Comparison of ENCODE assay signal across 9 mouse cellular contexts in the genomic region with DNA sequence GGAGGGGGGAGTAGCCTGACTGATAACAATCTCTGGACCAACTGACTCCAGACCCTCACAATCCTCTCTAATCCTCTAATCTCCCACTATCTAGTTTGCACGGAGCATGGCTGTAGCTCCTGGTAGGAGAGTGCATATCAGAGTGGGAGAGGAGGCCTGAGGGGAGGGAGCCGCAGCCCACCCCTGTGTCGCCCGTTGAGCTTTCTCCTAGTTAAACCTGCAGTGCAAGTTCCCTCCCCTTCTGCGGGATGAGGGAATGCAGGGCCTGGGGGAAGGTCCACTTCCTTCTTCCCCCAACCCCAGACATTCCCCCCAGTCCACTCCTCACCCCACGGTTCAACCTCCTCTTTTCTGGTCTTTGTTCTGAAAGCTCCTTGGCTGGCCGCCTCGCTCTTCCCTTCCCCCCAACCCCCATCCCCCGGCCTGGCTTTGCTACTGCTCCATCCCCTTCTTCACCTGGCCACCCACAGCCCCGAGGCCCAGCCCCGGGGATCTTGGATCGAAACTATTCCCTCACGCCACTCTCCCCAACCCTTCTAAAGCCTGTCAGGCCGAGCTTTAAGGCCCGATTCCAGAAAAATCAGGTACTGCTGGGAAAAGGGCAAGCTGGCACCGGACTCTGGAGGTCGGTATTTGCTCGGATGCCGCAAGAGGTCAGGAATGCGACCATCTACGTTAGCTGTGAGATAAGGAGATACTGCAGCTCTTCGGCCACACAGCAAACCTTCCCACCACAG. TPM values are rescaled to one million over a fixed set of nuclear protein-coding genes. Genes with fewer than 3 reads are reported as not detected.
DNase-seq lines count a peak whose midpoint lies in the region; ATAC-seq and TF ChIP-seq lines count a peak whose summit lies in the region.
"Had no signal": no experiment of that assay in that cellular context is flagged by ENCODE, and none has a peak within 500 bp of the region (broad histone marks: within the 10 kb centered on the region; RNA-seq: fewer than 3 reads in every experiment).

No protein-coding gene starts in this region.

- ATAC-seq in heart, embryonic 11.5 days (replicated peaks; ENCODE audit: insufficient number of reproducible peaks, low FRiP score, low TSS enrichment), result peak; percentile 32; the same call in 1 of the 2 replicates
- 0 out of 2 replicates have a peak, but pooled peaks have one; percentile 31 for ATAC-seq in embryonic facial prominence, embryonic 11.5 days (replicated peaks; ENCODE audit: insufficient number of reproducible peaks, low FRiP score, low TSS enrichment, low read depth)
- peak; percentile 37 for ATAC-seq in intestine, embryonic 15.5 days
- ATAC-seq in midbrain, embryonic 14.5 days (ENCODE audit: low FRiP score, low TSS enrichment), result no peak

- peaks cover 16% of the 10 kb centered on the region for H3K4me1 ChIP-seq in heart, embryonic 11.5 days (ENCODE audit: control insufficient read depth, insufficient read depth, low read length)
- H3K4me1 ChIP-seq in embryonic facial prominence, embryonic 11.5 days (ENCODE audit: control insufficient read depth, insufficient read depth, low read length), result peaks cover 10% of the 10 kb centered on the region
- H3K4me1 ChIP-seq in intestine, embryonic 15.5 days (replicated peaks), result peaks cover 33% of the 10 kb centered on the region
- H3K4me1 ChIP-seq in midbrain, embryonic 14.5 days (ENCODE audit: control insufficient read depth, insufficient read depth, low read length), result peaks cover 9% of the 10 kb centered on the region; the same call in 1 of the 2 replicates

- H3K9me3 ChIP-seq in heart, embryonic 11.5 days (replicated peaks; ENCODE audit: control insufficient read depth, low read length), result no peaks in the 10 kb centered on the region
- no peaks in the 10 kb centered on the region for H3K9me3 ChIP-seq in embryonic facial prominence, embryonic 11.5 days (replicated peaks; ENCODE audit: control insufficient read depth, low read length)
- H3K9me3 ChIP-seq in intestine, embryonic 15.5 days, result no peaks in the 10 kb centered on the region
- H3K9me3 ChIP-seq in midbrain, embryonic 14.5 days (ENCODE audit: control insufficient read depth, low read length), result no peaks in the 10 kb centered on the region

- TF ChIP-seq CTCF in left cerebral cortex, adult 2 months (IDR thresholded peaks at IDR 0.05), result no peak

- peak overlapping the region; percentile 19 for H3K4me3 ChIP-seq in heart, embryonic 11.5 days (ENCODE audit: low read depth, low read length)
- peak overlapping the region; percentile 1; the same call in 1 of the 2 replicates for H3K4me3 ChIP-seq in embryonic facial prominence, embryonic 11.5 days (ENCODE audit: low read depth, low read length)
- H3K4me3 ChIP-seq in intestine, embryonic 15.5 days (replicated peaks), result peak overlapping the region; percentile 9; the same call in 1 of the 2 replicates
- no peak overlapping the region for H3K4me3 ChIP-seq in midbrain, embryonic 14.5 days (replicated peaks; ENCODE audit: low read depth, low read length)
- H3K4me3 ChIP-seq in left cerebral cortex, adult 2 months, result no peak overlapping the region
- H3K4me3 ChIP-seq: erythroblast, embryonic 14.5 days had no signal

- intact Hi-C loops in heart, postnatal 14 days (cut with DNase I), result no loop called here
- intact Hi-C loops in left cerebral cortex, adult 2 months (cut with DNase I), result no loop called here

- DNase-seq in heart, postnatal 14 days, result no peak
- DNase-seq in embryonic facial prominence, embryonic 11.5 days (ENCODE audit: low spot score), result peak; percentile 41
- DNase-seq in midbrain, embryonic 14.5 days, result no peak
- no peak for DNase-seq in adrenal gland, postnatal 4 days (ENCODE audit: low spot score in 2 of 2)
- DNase-seq in left cerebral cortex, adult 11 months (ENCODE audit: low spot score), result no peak
- DNase-seq in left cerebral cortex, adult 2 months (ENCODE audit: extremely low spot score in 1 of 2, low spot score in 2 of 2), result no peak

- H3K36me3 ChIP-seq in heart, embryonic 11.5 days (ENCODE audit: control insufficient read depth, insufficient read depth, low read length), result no peaks in the 10 kb centered on the region; the same call in 1 of the 2 replicates
- H3K36me3 ChIP-seq in embryonic facial prominence, embryonic 11.5 days (replicated peaks; ENCODE audit: control insufficient read depth, insufficient read depth, low read depth, low read length), result no peaks in the 10 kb centered on the region
- no peaks in the 10 kb centered on the region for H3K36me3 ChIP-seq in intestine, embryonic 15.5 days
- H3K36me3 ChIP-seq in midbrain, embryonic 14.5 days (ENCODE audit: control insufficient read depth, insufficient read depth, low read length), result no peaks in the 10 kb centered on the region

- H3K4me2 ChIP-seq in heart, embryonic 11.5 days, result peak overlapping the region; percentile 54
- peak overlapping the region; percentile 27 for H3K4me2 ChIP-seq in embryonic facial prominence, embryonic 11.5 days (ENCODE audit: low read depth, low read length)
- H3K4me2 ChIP-seq in intestine, embryonic 15.5 days (replicated peaks), result peak overlapping the region; percentile 49
- H3K4me2 ChIP-seq in midbrain, embryonic 14.5 days (ENCODE audit: low read length), result peak overlapping the region; percentile 12; the same call in 1 of the 2 replicates

- peaks cover 11% of the 10 kb centered on the region for H3K27me3 ChIP-seq in heart, embryonic 11.5 days (ENCODE audit: control insufficient read depth, insufficient read depth, low read length)
- peaks cover 14% of the 10 kb centered on the region; the same call in 1 of the 2 replicates for H3K27me3 ChIP-seq in embryonic facial prominence, embryonic 11.5 days (ENCODE audit: control insufficient read depth, insufficient read depth, low read length)
- no peaks in the 10 kb centered on the region for H3K27me3 ChIP-seq in intestine, embryonic 15.5 days (replicated peaks)
- peaks cover 27% of the 10 kb centered on the region; the same call in 1 of the 2 replicates for H3K27me3 ChIP-seq in midbrain, embryonic 14.5 days (ENCODE audit: control insufficient read depth, insufficient read depth, low read length)

- H3K9ac ChIP-seq in heart, embryonic 11.5 days (ENCODE audit: low read depth, low read length), result peak overlapping the region; percentile 66
- H3K9ac ChIP-seq in embryonic facial prominence, embryonic 11.5 days (replicated peaks; ENCODE audit: low read length), result peak overlapping the region; percentile 53
- H3K9ac ChIP-seq in intestine, embryonic 15.5 days, result peak overlapping the region; percentile 32; the same call in 1 of the 2 replicates
- H3K9ac ChIP-seq in midbrain, embryonic 14.5 days (replicated peaks; ENCODE audit: low read length), result no peak overlapping the region

- peak overlapping the region; percentile 64 for H3K27ac ChIP-seq in heart, embryonic 11.5 days (ENCODE audit: low read depth, low read length)
- peak overlapping the region; percentile 28; the same call in 1 of the 2 replicates for H3K27ac ChIP-seq in embryonic facial prominence, embryonic 11.5 days (replicated peaks; ENCODE audit: low read depth, low read length)
- H3K27ac ChIP-seq in intestine, embryonic 15.5 days, result peak overlapping the region; percentile 57
- no peak overlapping the region for H3K27ac ChIP-seq in midbrain, embryonic 14.5 days (replicated peaks; ENCODE audit: low read depth, low read length)
- H3K27ac ChIP-seq in left cerebral cortex, adult 2 months, result no peak overlapping the region

- WGBS in heart, embryonic 11.5 days (ENCODE audit: insufficient replicate concordance), result 5% methylated on average over 22 of the region's 22 CpGs
- WGBS in embryonic facial prominence, embryonic 11.5 days, result 4% methylated on average over 21 of the region's 22 CpGs
- 12% methylated on average over 22 of the region's 22 CpGs for WGBS in intestine, embryonic 15.5 days
- WGBS in midbrain, embryonic 14.5 days, result 5% methylated on average over 22 of the region's 22 CpGs

RNA-seq across cellular contexts. Expression of gene Krt18, which starts 2.7 kb away (rescaled TPM):
- polyA plus RNA-seq in heart, embryonic 11.5 days (2014; fragmentation: Nextera tagmentation; extraction: Ambion mirVana), result 39.3 and 41.9 TPM in 2 replicates
- total RNA-seq in heart, postnatal 14 days (2021), result 10 to 100 TPM in 1 of 2 experiments, 1 to 10 TPM in 1; 4.9 to 10.4 TPM
- polyA plus RNA-seq in embryonic facial prominence, embryonic 11.5 days (2014; fragmentation: Nextera tagmentation; extraction: Ambion mirVana), result 57.9 and 75.1 TPM in 2 replicates
- polyA plus RNA-seq in intestine, embryonic 15.5 days (2015; fragmentation: Nextera tagmentation; extraction: Ambion mirVana), result 263 and 305 TPM in 2 replicates
- polyA plus RNA-seq in midbrain, embryonic 14.5 days (2014; fragmentation: Nextera tagmentation; extraction: Ambion mirVana), result 0.35 and 1.3 TPM in 2 replicates
- 10 to 100 TPM; 17.3 to 22.9 TPM for total RNA-seq in adrenal gland, postnatal 4 days (2021)
- under 1 TPM; 0.33 to 0.38 TPM for total RNA-seq in left cerebral cortex, adult 2 months (2021)

RNA-seq across cellular contexts. Expression of gene Krt8, which starts 21.0 kb away (rescaled TPM):
- polyA plus RNA-seq in heart, embryonic 11.5 days (2014; fragmentation: Nextera tagmentation; extraction: Ambion mirVana), result 30.4 and 36.8 TPM in 2 replicates
- 1 to 10 TPM; 4.2 to 7.0 TPM for total RNA-seq in heart, postnatal 14 days (2021)
- 47.9 and 53.4 TPM in 2 replicates for polyA plus RNA-seq in embryonic facial prominence, embryonic 11.5 days (2014; fragmentation: Nextera tagmentation; extraction: Ambion mirVana)
- polyA plus RNA-seq in intestine, embryonic 15.5 days (2015; fragmentation: Nextera tagmentation; extraction: Ambion mirVana), result 775 and 835 TPM in 2 replicates
- polyA plus RNA-seq in midbrain, embryonic 14.5 days (2014; fragmentation: Nextera tagmentation; extraction: Ambion mirVana), result 0.15 and 0.59 TPM in 2 replicates
- total RNA-seq in adrenal gland, postnatal 4 days (2021), result 10 to 100 TPM; 18.8 TPM
- total RNA-seq in left cerebral cortex, adult 2 months (2021), result under 1 TPM in 1 of 2 experiments, not detected in 1; 0.29 TPM

RNA-seq across cellular contexts. Expression of gene Eif4b, which starts 48.3 kb away (rescaled TPM):
- 71.6 and 83.5 TPM in 2 replicates for polyA plus RNA-seq in heart, embryonic 11.5 days (2014; fragmentation: Nextera tagmentation; extraction: Ambion mirVana)
- 100 to 1,000 TPM; 130 to 147 TPM for total RNA-seq in heart, postnatal 14 days (2021)
- 121 and 130 TPM in 2 replicates for polyA plus RNA-seq in embryonic facial prominence, embryonic 11.5 days (2014; fragmentation: Nextera tagmentation; extraction: Ambion mirVana)
- 122 and 124 TPM in 2 replicates for polyA plus RNA-seq in intestine, embryonic 15.5 days (2015; fragmentation: Nextera tagmentation; extraction: Ambion mirVana)
- polyA plus RNA-seq in midbrain, embryonic 14.5 days (2014; fragmentation: Nextera tagmentation; extraction: Ambion mirVana), result 76.7 and 98.8 TPM in 2 replicates
- 100 to 1,000 TPM; 352 to 356 TPM for total RNA-seq in adrenal gland, postnatal 4 days (2021)
- total RNA-seq in left cerebral cortex, adult 2 months (2021), result 100 to 1,000 TPM; 163 to 167 TPM

Comparison
In these comparisons a context has a peak if more than half of its experiments do, and no peak if none do; other contexts are left out.
1. H3K27ac ChIP-seq: peak in heart, embryonic 11.5 days (single experiment), embryonic facial prominence, embryonic 11.5 days (single experiment) and intestine, embryonic 15.5 days (single experiment); none in midbrain, embryonic 14.5 days (single experiment) and left cerebral cortex, adult 2 months (single experiment).
2. H3K4me3 ChIP-seq: peak in heart, embryonic 11.5 days (single experiment), embryonic facial prominence, embryonic 11.5 days (single experiment) and intestine, embryonic 15.5 days (single experiment); none in midbrain, embryonic 14.5 days (single experiment) and left cerebral cortex, adult 2 months (single experiment).
3. RNA of gene Krt18, which starts 2.7 kb away (polyA plus RNA-seq): 263 to 305 TPM in intestine, embryonic 15.5 days, 57.9 to 75.1 TPM in embryonic facial prominence, embryonic 11.5 days and 39.3 to 41.9 TPM in heart, embryonic 11.5 days; 0.35 to 1.3 TPM in midbrain, embryonic 14.5 days; every median in the first group is over 10 times any median in the second.
4. RNA of gene Krt8, which starts 21.0 kb away (polyA plus RNA-seq): 775 to 835 TPM in intestine, embryonic 15.5 days, 47.9 to 53.4 TPM in embryonic facial prominence, embryonic 11.5 days and 30.4 to 36.8 TPM in heart, embryonic 11.5 days; 0.15 to 0.59 TPM in midbrain, embryonic 14.5 days; every median in the first group is over 10 times any median in the second.
5. Peak in every context shown above with its lines, with median percentiles within 50 percentile points of each other: H3K4me2 ChIP-seq.